Mouse (Mus musculus) thymus, adult 2 months (tissue): ENCODE results near the gene Gm28308. TPM values are rescaled to one million over a fixed set of nuclear protein-coding genes. Genes with fewer than 3 reads are reported as not detected.

Experiments used
- DNase-seq: peaks from one replicate; pipeline ENCODE4 v3.0.0; 2021
- H3K27ac ChIP-seq: fragments of 200-500 bp; 2 replicates; pipeline ENCODE4 v1.5.1; 2012; ENCODE audit warnings: low read length, control low read depth; ENCODE audit not compliant: control insufficient read depth, insufficient read depth
- H3K27me3 ChIP-seq: fragments of 200-500 bp; 2 replicates; pipeline ENCODE4 v1.6.1; 2012; ENCODE audit warnings: mild to moderate bottlenecking, low read length, moderate library complexity, mixed read lengths; ENCODE audit not compliant: control insufficient read depth, insufficient read depth
- H3K36me3 ChIP-seq: fragments of 200-500 bp; 2 replicates; pipeline ENCODE4 v1.6.1; 2012; ENCODE audit warnings: mild to moderate bottlenecking, low read length, moderate library complexity; ENCODE audit not compliant: control insufficient read depth, insufficient read depth
- H3K4me1 ChIP-seq: fragments of 200-500 bp; replicated peaks from 2 replicates; pipeline ENCODE4 v1.6.1; 2012; ENCODE audit warnings: low read length; ENCODE audit not compliant: control insufficient read depth, insufficient read depth
- H3K4me3 ChIP-seq: fragments of 200-500 bp; 2 replicates; pipeline ENCODE4 v1.5.1; 2012; ENCODE audit warnings: mild to moderate bottlenecking, low read length, control low read depth, moderate library complexity; ENCODE audit not compliant: control insufficient read depth, insufficient read depth
- CTCF ChIP-seq: fragments of 200-500 bp; IDR thresholded peaks from 2 replicates; pipeline ENCODE4 v1.5.1; 2012; ENCODE audit warnings: mild to moderate bottlenecking, control low read depth, low read length, moderate library complexity, borderline replicate concordance; ENCODE audit not compliant: control insufficient read depth, poor library complexity, insufficient read depth; ENCODE audit errors: extremely low read depth
- POLR2A ChIP-seq: fragments of 200-500 bp; IDR thresholded peaks from 2 replicates; pipeline ENCODE4 v1.6.1; 2012; ENCODE audit warnings: mild to moderate bottlenecking, low read length, control low read depth, moderate library complexity; ENCODE audit not compliant: control insufficient read depth, poor library complexity, insufficient read depth; ENCODE audit errors: extremely low read depth
- WGBS: fragments of 180-500 bp; shearing (Covaris S2); methylation state at CpG from one replicate; pipeline ENCODE4 v1.1.7; 2018; 5-methylcytosine and 5-hydroxymethylcytosine counted together
- polyA plus RNA-seq: library from polyadenylated mRNA; depleted of rRNA; stranded (reverse); fragments of >200 nt; gene quantifications from 2 replicates; pipeline ENCODE4 v1.2.3, GENCODE M21; 2012

Gm28308 gene
- polyA plus RNA-seq, 1 experiment: 0.24 TPM

GRCm38 (mm10) chr6:52162611-52163365 is 50.4 kb downstream of the Gm28308 start:
- TF ChIP-seq CTCF: no peak
- TF ChIP-seq POLR2A: no peak
- WGBS: 84% methylated on average over 14 of the region's 14 CpGs
- no peak overlapping the region for H3K4me3 ChIP-seq

GRCm38 (mm10) chr6:52162093-52162380 is 51.1 kb downstream of the Gm28308 start:
- DNase-seq: no peak
- no peak overlapping the region for H3K4me3 ChIP-seq
- TF ChIP-seq CTCF (no peak), POLR2A (no peak)
- peaks cover 2% of the 10 kb centered on the region; the same call in 1 of the 2 replicates for H3K4me1 ChIP-seq
- H3K27me3 ChIP-seq: peaks cover 9% of the 10 kb centered on the region
- H3K27ac ChIP-seq: no peak overlapping the region
- WGBS: 79% methylated on average over 1 of the region's 1 CpGs
- H3K36me3 ChIP-seq: no peaks in the 10 kb centered on the region

More at GRCm38 (mm10) chr6:52162611-52163365, 50.4 kb downstream of the Gm28308 start:
- Histone ChIP-seq H3K36me3 (no peaks in the 10 kb centered on the region), H3K27ac (no peak overlapping the region), H3K27me3 (peaks cover 7% of the 10 kb centered on the region), H3K4me1 (peaks cover 2% of the 10 kb centered on the region; the same call in 1 of the 2 replicates)
- DNase-seq: no peak

GRCm38 (mm10) chr6:52161336-52162092 is 51.6 kb downstream of the Gm28308 start:
- TF ChIP-seq CTCF: no peak
- no peak for TF ChIP-seq POLR2A
- Histone ChIP-seq H3K27me3 (peaks cover 12% of the 10 kb centered on the region), H3K36me3 (no peaks in the 10 kb centered on the region), H3K4me3 (no peak overlapping the region), H3K27ac (no peak overlapping the region), H3K4me1 (peaks cover 2% of the 10 kb centered on the region; the same call in 1 of the 2 replicates)
- WGBS: 80% methylated on average over 8 of the region's 8 CpGs
- DNase-seq: no peak

- H3K27me3 ChIP-seq: peaks cover 12% of the 10 kb centered on the region
- WGBS: 43% methylated on average over 30 of the region's 30 CpGs
Measured at GRCm38 (mm10) chr6:52160511-52161335, 52.4 kb downstream of the Gm28308 start.

GRCm38 (mm10) chr6:52159979-52160378 is 53.2 kb downstream of the Gm28308 start:
- TF ChIP-seq CTCF: no peak
- no peak for TF ChIP-seq POLR2A
- H3K4me3 ChIP-seq: no peak overlapping the region
- DNase-seq: no peak
- no peaks in the 10 kb centered on the region for H3K36me3 ChIP-seq
- WGBS: 25% methylated on average over 9 of the region's 9 CpGs
- no peak overlapping the region for H3K27ac ChIP-seq
- peaks cover 2% of the 10 kb centered on the region; the same call in 1 of the 2 replicates for H3K4me1 ChIP-seq
- peaks cover 12% of the 10 kb centered on the region for H3K27me3 ChIP-seq

More at GRCm38 (mm10) chr6:52160511-52161335, 52.4 kb downstream of the Gm28308 start:
- peaks cover 2% of the 10 kb centered on the region; the same call in 1 of the 2 replicates for H3K4me1 ChIP-seq
- no peak for TF ChIP-seq CTCF
- TF ChIP-seq POLR2A: no peak
- H3K27ac ChIP-seq: no peak overlapping the region
- no peak for DNase-seq
- no peak overlapping the region for H3K4me3 ChIP-seq
- no peaks in the 10 kb centered on the region for H3K36me3 ChIP-seq

GRCm38 (mm10) chr6:52159164-52159761 is 53.9 kb downstream of the Gm28308 start:
- Histone ChIP-seq H3K36me3 (no peaks in the 10 kb centered on the region), H3K27me3 (peaks cover 12% of the 10 kb centered on the region), H3K4me3 (peak overlapping the region; percentile 42; the same call in 1 of the 2 replicates), H3K27ac (no peak overlapping the region; the same call in 1 of the 2 replicates), H3K4me1 (peaks cover 2% of the 10 kb centered on the region; the same call in 1 of the 2 replicates)
- no peak for DNase-seq
- whole genome bisulfite sequencing: 60% methylated on average over 12 of the region's 12 CpGs
- TF ChIP-seq CTCF (no peak), POLR2A (no peak)
